Mouse (Mus musculus) cerebellum, postnatal 10 days (tissue): ENCODE data around the gene Map3k5.
A peak's percentile ranks its signal among the peaks of the same experiment; 100 is the strongest.

ENCODE experiments used
- DNase-seq, 2 experiments: peaks; one replicate each; pipeline ENCODE4 v3.0.0; 2021; ENCODE audit warnings: mixed read lengths in 2 of 2

The Map3k5 gene

GRCm38 (mm10) chr10:19935821-19936367, 1.6 kb downstream of the Map3k5 start:
- no peak for DNase-seq

- DNase-seq, result no peak
Observed at GRCm38 (mm10) chr10:19936961-19937708, 2.9 kb downstream of the Map3k5 start.

DNA sequence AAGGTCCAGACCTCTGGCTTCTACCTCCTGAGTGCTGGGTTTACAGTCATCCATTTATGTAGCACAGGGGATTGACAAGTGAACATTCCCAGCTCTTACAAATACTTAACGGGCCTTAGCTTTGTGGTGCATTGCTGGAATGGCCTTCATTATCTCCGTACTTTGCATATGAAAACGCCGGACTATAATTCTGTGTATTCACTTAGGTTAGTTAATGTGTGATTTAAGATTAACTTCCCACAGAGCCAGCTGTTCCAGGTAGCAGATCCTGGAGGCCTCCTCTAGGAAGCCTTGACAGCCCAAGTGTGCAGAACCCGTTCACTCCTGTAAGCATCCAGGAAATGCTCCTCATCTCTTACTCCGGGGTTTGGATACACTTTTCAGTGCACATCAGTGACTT, 4.5 kb downstream of the Map3k5 start:
- DNase-seq, result no peak

- DNase-seq, result no peak
Observed at GRCm38 (mm10) chr10:19939282-19939705, 5.0 kb downstream of the Map3k5 start.

DNA sequence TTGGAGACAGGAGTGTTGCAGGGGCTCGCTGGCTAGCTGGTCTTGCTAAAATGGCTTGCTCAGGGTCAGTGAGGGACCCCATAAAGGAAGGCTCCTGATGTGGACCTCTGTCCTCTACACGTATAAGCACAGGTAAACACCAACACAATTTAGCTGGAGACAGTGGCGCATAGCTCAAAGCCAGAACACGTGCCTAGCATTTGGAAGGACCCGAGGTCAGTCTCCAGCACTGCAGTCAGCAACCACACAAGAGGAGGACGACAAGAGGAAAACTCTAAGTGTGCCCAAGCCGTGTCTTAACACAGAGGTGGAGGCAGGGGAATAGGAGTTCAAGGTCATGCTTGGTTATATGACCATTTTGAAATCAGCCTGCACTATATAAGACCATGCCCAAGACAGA, 5.9 kb downstream of the Map3k5 start:
- no peak for DNase-seq

- no peak for DNase-seq
Observed at GRCm38 (mm10) chr10:19940626-19941025, 6.4 kb downstream of the Map3k5 start.

DNA sequence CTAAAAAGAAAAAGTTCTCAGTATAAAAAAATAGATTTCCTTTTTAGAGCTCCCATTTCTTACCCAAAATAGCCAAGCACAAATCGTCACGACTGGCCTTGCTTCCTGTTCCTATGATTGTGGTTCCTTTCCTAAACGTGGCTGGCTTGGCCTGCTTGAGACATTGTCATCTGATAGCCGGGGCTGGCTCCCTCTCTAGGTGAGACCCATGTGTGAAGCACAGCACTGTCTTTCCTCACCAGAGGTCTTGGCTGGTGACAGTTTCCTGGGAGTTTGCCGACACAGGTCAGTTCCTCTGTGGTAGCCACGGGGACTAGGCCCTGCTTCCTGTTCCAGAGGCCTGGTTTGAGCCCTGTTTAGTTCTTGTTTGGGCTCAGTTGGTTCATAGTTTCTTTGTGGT, 6.8 kb downstream of the Map3k5 start:
- DNase-seq, result no peak

- DNase-seq, result no peak
Observed at GRCm38 (mm10) chr10:19941914-19942313, 7.6 kb downstream of the Map3k5 start.

- no peak for DNase-seq
Observed at GRCm38 (mm10) chr10:19942621-19943020, 8.3 kb downstream of the Map3k5 start.

DNA sequence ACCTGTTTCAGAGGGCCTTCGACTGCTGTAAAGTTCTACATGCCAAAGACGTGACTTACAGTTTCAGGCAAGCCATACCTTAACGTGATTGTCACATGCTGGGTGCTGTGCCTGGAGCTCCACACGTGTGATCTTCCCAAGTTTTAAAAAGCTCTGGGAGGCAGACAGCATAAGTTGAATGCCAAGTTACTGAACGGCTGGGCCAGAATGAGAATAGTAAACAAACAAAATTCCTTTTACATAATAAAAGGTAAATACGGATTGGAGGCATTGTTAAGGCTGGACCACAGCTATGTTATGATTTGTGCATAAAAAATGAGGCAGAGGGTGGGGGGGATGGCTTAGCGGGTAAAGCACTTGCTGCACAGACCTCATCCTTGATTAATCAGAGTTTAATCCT, 11.4 kb downstream of the Map3k5 start:
- DNase-seq, result no peak

DNA sequence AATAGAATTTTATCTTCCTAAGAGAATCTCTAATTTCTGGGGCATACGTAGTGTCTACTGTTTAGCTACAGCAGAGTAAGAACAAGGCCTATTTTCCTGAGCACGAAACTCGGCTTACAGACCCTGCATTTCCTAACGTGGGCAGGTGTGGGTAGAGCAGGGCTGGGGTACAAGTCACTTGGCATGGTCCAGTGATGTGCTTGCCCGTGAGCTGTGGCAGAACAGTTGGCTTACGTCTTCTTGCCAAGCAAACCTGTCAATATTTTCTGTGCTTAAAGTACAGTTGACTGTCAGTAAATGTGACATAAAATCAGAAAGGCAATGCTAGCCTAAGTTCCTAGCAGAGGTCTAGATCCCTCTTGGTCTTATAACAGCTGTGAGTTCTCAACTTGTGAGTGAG, 12.4 kb downstream of the Map3k5 start:
- DNase-seq, result peak in 1 of 2 experiments; percentile 46

DNA sequence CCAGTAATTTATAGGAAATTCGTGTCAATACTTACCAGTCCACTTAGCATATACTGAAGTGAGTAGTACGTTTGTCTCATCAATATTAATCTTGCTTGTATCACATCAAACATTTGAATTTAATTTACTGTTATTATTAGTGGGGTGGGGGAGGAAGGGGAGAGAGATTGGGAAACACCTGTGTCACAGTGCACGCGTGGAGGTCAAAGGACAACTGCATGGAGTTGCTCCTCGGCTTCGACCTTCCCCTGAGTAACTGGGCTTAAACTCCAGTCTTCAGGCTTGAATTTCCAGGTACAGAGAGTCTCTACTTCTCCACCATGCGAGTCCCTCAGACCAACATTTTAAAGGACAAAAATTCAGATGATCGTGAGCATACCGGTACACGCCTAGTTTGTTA, 13.2 kb downstream of the Map3k5 start:
- no peak for DNase-seq

GRCm38 (mm10) chr10:19947901-19948300, 13.6 kb downstream of the Map3k5 start:
- no peak for DNase-seq

- no peak for DNase-seq
Observed at GRCm38 (mm10) chr10:19948381-19948780, 14.1 kb downstream of the Map3k5 start.

DNA sequence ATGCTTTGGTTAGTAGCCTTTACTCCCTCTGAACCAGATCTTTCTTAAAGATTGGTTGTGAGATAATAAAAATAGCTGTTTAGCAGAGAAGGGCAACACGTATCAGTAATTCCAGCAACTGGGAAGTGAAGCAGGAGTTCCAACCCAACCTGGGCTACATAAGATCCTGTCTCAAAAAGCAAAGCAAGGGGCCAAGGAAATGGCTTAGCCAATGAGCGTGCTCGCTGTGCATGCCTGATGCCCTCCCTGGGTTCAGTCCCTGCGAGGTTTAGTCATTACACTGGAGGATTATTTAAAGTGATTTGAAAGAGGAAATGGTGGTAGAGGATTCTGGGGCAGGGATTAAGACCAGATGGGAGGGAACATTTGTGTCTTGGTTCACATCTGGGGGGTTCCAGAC, 14.8 kb downstream of the Map3k5 start:
- DNase-seq, result no peak

- no peak for DNase-seq
Observed at GRCm38 (mm10) chr10:19953032-19953761, 18.9 kb downstream of the Map3k5 start.

- DNase-seq, result no peak
Observed at GRCm38 (mm10) chr10:19954572-19954971, 20.3 kb downstream of the Map3k5 start.

DNA sequence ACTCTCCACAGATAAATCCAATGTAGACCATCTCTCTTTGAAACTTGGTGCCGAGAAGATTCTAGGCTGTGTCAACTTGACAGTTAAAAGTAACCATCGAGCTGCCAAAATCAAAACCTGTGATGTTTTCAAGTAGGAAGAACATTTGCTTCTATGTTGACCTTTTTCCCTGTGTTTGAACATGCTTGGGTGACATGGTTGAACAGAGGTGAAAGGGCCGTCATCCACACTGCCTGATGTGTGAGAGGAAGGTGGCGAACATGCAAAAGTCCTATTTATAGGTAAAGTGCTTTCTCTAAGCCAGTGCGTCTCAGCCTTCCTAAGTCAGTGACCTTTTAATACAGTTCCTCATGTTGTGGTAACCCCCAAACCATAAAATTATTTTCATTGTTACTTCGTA, 21.5 kb downstream of the Map3k5 start:
- no peak for DNase-seq

DNA sequence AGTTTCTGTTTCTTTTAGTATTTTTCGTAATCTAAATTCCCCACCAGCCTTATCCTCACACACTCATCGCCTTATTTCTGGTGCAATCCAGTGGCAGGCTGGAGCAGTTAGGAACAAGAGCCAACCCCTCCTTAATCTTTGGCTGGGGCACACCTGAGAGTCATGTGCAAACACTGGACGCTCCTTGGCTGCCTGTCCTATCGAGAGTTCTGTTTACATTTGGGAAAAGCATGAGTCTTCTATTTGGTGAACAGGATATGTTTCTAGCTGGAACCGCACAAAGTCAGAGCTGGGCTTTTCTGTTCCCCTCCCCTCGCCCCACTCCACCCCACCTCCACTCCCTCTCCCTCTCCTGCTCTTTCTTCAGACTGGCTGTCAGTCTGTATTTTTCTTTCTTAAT, 22.5 kb downstream of the Map3k5 start:
- no peak for DNase-seq

DNA sequence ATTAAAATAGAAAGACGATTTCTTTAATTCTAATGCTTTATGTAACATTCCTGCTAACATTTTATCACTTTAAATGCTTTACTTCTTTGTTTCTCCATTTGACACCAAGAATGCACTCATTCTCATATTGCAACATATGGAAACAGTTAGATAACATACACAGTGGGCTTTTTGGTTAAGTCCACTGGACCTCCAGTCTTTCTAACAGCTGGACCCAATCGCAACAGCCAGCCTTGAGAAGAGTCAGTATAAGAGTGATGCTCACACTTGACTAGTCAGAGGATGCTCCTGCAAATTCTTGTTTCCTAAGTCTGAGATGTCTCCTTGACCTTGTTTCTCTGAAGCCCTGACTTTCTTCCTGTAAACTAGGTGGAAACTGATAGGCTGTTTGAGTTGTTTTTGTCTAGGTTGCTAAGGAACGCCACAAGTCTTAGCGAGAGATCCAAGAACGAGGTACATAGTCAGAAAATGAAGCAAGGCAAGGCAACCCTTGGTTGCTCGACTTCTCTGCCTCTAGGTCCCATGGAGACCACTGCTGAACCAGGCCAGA, 26.6 kb downstream of the Map3k5 start:
- DNase-seq, result no peak

DNA sequence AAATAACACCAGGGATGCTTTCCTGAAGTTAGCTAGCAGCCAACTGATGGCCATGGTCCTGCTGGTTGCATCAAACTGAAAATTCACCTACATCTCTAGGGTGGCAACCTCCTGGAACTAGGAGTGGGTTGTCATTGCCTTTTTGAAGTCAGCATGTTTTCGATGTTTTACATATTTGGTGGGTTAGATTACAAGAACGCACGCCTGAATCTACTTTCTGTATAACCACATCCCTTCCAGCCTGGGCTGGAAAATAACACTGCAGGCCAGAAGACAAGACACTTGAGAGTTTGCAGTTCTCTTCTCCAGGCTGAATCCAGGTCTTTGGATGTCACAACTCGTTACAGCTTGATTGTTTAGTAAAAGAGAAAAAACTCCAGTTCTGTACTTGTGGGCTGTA, 28.5 kb downstream of the Map3k5 start:
- DNase-seq, result no peak

DNA sequence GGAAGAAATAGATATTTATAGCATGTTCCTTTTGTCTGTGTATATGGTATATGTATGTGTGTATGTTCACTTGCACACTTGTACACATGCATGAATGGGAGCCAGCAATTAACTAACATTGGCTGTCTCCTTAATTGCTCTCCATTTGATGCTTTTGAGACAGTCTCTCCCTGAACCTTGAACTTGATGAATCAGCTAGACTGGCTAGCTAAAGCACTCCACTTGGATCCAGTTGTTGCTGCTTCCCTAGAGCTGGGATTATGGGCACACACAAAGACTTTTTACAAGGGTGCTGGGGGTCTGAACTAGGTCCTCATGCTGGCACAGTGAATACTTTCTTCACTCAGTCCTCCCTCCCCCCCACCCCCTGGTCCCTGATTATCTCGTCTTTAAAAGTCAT, 28.9 kb downstream of the Map3k5 start:
- no peak for DNase-seq

- DNase-seq, result no peak
Observed at GRCm38 (mm10) chr10:19964105-19964504, 29.8 kb downstream of the Map3k5 start.

DNA sequence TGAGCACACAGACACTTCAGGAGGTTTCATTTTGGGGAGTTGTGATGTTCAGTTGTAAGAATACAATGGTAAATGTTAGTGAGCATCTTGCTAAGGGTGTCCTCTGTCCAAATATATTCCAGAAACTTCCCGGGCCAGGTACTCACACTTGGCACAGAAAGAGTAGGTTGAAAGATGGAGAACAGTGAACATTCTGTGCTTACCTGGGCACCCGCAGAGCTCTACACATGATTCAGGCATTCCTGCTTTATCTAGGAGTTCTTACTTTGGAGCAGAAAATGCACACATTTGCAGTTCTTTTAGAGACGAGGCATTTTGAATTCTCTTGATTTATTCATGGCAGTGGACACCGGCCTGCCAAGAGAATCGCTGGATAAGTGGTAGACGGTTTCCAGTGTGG, 32.3 kb downstream of the Map3k5 start:
- no peak for DNase-seq
